Mouse (Mus musculus) regulatory T cell (primary cell): ENCODE data around the gene Gorasp2.

Source experiments
- in situ Hi-C: fragments of 300-600 bp; cut with MboI, MseI; formaldehyde crosslinking; loops from one replicate; pipeline ENCODE4 v1.15.1; 2025; ENCODE audit warnings: high pct_unique_total_duplicates

Gene Gorasp2

GRCm38 (mm10) chr2:70661715-70662495 is 529 bp downstream of the Gorasp2 start, which contains the start of gene Gm26558:
Gene Gm26558 (minus strand): TSS chr2:70662108.
- in situ Hi-C loops = no loop called here

DNA sequence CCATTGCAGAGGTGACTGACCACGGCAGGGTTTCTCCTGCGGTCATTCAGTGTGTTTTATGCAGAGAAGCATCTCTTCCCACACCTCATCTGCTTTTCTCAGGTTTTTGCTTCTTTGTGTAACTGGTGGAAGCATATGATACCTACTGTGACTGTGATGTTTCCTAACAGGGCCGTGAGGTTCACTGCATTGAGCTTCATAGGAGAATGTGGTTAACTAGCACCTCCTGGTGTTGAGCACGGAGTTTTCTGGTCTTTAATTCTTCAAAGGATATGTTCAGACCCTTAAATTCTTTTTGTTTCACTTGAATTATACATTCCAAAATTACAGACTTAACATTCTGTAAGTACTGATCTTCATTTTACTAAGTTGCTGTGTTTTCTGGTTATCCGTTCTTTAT is 2.4 kb downstream of the Gorasp2 start:
- in situ Hi-C loops = no loop called here

DNA sequence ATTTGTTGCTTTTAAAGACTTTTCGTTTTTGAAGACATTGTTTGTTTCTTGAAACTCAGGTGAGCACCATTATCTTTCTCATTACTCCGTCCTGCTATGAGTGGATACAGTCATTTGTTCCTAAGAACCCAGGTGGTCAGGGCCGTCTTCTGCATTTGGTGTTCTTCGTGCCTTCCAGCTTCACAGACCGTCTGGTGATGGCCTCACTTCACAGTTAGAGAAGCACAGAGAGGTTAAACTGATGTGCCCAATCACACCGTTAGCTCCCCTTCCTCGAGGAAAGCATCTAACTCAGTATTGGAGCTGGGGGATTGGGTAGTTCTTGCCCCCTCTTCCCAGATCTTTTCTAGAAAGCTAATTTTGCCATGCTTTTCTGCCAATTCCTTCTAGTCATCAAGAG is 5.6 kb downstream of the Gorasp2 start:
- in situ Hi-C loops = no loop called here

DNA sequence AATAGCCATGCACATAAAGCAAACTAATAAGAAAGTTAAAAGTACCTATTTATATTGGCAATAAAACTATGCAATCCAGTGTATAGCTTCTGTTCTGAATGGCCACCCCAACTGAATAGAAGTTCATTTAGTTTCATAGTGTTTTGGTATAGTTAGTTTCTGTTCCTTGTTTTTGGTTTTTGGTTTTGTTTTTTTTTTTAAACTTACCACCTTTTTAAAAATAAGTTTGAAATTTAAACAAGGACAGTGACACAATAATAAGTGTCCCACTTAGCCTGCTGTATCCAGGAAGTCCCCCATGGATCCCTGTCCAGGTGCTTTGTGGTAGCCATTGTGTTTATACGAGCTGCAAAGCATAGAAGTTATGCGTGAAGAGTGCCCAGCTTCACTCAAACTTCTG is 7.9 kb downstream of the Gorasp2 start:
- in situ Hi-C loops = no loop called here

GRCm38 (mm10) chr2:70669896-70670295 is 8.5 kb downstream of the Gorasp2 start:
- in situ Hi-C loops = no loop called here

GRCm38 (mm10) chr2:70672476-70672875 is 11.1 kb downstream of the Gorasp2 start:
- in situ Hi-C loops = no loop called here

GRCm38 (mm10) chr2:70673445-70674126 is 12.2 kb downstream of the Gorasp2 start:
- in situ Hi-C loops = no loop called here

DNA sequence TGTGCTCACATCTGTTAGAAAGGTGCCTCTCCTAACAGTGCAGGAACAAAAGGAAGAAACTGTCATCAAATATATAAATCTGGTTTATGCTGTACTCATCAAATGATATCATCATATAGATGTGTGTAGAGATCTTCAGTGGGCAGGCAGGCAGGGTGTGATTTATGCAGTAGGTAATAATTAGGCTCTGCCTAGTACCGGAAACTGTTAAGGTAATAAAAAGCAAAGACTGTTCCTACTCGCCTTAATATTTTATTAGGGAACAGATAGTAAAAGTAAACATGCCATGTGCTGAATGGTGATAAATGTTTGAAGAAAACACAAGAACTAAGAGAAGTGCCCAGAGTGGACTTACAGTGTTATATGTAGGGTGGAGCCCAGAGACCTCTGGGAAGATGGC is 20.9 kb downstream of the Gorasp2 start:
- in situ Hi-C loops = no loop called here

GRCm38 (mm10) chr2:70688454-70689078 is 27.2 kb downstream of the Gorasp2 start:
- in situ Hi-C loops = no loop called here

DNA sequence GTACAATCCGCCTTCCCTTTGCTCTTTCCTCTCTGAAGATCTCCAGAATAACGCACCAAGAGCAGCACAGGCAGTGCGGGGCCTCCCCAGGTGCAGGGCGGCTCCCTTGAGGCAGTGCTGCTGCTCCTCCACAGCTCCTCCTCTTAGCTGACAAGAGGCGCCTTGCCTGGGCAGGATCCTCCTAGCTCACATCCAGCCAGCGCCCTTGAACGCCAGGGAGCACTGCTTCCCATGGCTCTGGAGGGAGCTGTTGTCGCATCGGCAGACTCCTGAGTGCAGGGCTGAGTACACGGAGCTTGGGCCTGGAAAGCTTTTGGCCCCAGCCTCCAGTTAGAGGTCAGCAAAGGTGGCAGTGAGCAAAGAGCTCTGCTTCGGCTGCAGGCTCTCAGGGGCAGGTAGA is 28.8 kb downstream of the Gorasp2 start:
- in situ Hi-C loops = no loop called here

- in situ Hi-C loops = no loop called here
These were observed 34.3 kb downstream of the Gorasp2 start for GRCm38 (mm10) chr2:70695712-70696111.

- in situ Hi-C loops = no loop called here
These were observed 39.5 kb downstream of the Gorasp2 start for GRCm38 (mm10) chr2:70700851-70701250.

DNA sequence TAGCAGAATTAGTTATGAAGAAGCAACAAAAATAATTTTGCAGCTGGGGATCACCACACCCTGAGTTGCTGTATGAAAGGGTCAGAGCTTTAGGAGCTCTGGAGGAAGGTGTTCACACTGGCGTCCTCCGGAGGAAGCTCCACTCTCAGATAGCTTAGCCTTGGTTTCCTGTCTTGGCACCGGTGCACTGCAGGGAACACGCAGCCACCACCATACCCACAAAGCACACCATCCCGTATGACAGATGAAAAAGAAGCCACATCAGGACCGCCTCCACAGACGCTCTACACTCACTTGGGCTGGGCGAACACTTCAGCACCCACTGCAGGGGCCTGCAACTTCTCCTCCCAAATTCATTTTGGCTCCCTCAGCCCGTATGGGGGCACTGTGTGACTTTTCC is 40.2 kb downstream of the Gorasp2 start:
- in situ Hi-C loops = no loop called here

- in situ Hi-C loops = no loop called here
These were observed 41.0 kb downstream of the Gorasp2 start for GRCm38 (mm10) chr2:70702403-70702802.

GRCm38 (mm10) chr2:70708986-70709730 is 47.8 kb downstream of the Gorasp2 start:
- in situ Hi-C loops = no loop called here

DNA sequence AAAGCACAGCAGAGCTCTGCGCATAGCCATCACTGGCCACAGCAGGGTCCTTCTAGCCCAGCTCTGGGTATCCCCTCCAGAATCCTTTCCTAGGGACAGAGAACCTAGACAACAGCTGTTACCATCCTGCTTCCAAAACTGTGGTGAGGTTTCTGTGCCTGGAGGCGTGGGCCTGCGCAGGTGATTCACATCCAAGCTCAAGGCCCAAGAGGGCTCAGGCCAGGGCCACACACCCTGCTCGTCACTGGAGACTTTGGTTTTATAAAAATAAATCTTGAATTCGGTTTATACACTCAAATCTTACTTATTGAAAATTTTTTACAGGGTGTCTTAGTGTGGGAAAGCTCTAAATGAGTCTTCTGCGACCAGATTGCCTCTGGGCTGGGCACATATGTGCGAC is 48.9 kb downstream of the Gorasp2 start:
- in situ Hi-C loops = no loop called here

DNA sequence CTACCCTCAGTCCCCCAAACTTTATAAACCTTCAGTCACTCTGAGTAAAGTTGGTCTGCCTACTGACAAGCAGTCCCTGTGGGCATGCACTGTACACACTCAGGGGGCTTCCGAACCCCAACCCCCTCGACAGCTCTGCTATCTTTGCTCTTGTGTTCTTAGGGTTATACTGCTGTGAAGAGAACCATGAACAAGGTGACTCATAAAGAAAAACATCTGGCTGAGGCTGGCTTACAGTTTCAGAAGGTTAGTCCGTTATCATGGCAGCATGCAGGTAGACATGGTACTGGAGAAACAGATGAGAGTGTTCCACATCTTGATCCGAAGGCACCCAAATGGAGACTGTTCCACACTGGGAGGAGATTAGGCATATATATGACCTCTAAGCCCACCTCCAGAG is 49.5 kb downstream of the Gorasp2 start:
- in situ Hi-C loops = no loop called here

GRCm38 (mm10) chr2:70723610-70724243 is 62.4 kb downstream of the Gorasp2 start:
- in situ Hi-C loops = no loop called here

DNA sequence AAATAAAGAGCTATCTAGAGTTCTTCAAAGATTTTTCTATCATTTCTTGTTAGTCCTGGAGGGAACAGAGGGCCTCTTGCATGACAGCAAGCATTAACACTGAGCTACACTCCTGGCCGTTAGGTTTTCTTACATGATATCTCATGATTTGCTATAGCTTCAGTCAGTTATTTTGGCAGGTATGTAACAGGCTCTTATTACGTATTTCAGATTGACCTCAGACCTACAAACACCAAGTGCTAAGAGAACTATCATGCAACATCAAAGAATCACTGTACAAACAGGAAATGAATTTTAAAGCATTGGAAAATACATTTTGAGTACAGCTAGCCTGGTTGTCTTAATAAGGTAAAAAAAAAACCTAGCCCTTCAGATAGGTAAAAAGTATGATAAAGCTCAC is 65.7 kb downstream of the Gorasp2 start:
- in situ Hi-C loops = no loop called here

DNA sequence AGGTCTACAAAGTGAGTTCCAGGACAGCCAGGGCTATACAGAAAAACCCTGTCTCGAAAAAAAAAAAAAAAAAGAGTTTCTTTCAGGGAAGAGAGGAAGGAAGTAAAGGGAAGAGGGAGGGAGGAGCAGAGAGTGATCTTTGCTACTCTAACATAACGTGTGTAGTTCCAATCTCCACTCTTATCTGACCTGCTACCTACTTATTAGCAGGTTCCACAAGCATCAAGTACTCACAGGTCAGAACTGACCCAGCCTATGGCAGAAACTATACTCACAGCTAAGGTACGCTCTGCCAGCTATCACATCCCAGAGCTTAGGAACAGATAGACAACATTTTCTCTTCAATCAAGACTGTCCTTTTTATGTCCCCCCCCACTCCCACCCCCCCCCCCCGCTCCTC is 74.2 kb downstream of the Gorasp2 start:
- in situ Hi-C loops = no loop called here

- in situ Hi-C loops = no loop called here
These were observed 74.6 kb downstream of the Gorasp2 start for GRCm38 (mm10) chr2:70736008-70736407.

GRCm38 (mm10) chr2:70741901-70742300 is 80.5 kb downstream of the Gorasp2 start:
- in situ Hi-C loops = no loop called here
